Mouse (Mus musculus) myocyte (in vitro differentiated cells): ENCODE measurements around the gene Dnah3.

Experiments
- CEBPB ChIP-seq: IDR thresholded peaks from 2 replicates; pipeline ENCODE4 v1.6.1; 2011; ENCODE audit warnings: mild to moderate bottlenecking, moderate library complexity; ENCODE audit not compliant: poor library complexity, insufficient read depth, severe bottlenecking
- MAX ChIP-seq: IDR thresholded peaks from one replicate; pipeline ENCODE4 v1.6.1; 2011; ENCODE audit warnings: low read depth, mild to moderate bottlenecking, control low read depth
- POLR2A ChIP-seq: IDR thresholded peaks from one replicate; pipeline ENCODE4 v1.6.1; 2011; ENCODE audit warnings: low read depth, mild to moderate bottlenecking, control low read depth, moderate library complexity; ENCODE audit not compliant: insufficient read length
- REST ChIP-seq: IDR thresholded peaks from one replicate; pipeline ENCODE4 v1.6.1; 2011; ENCODE audit warnings: mild to moderate bottlenecking, control low read depth, moderate library complexity; ENCODE audit not compliant: insufficient read depth, insufficient read length

GRCm38 (mm10) chr7:119906523-119907215 is 188.4 kb downstream of the Dnah3 start:
- TF ChIP-seq REST (no peak), POLR2A (no peak), CEBPB (no peak), MAX (no peak)
